Mouse (Mus musculus) kidney, adult 2 months (tissue): ENCODE data around the gene Fgf5.

ENCODE experiments used
- CTCF ChIP-seq: fragments of 200-500 bp; conservative IDR thresholded peaks from 2 replicates; pipeline ENCODE4 v1.5.1; 2011; ENCODE audit warnings: low read depth, mild to moderate bottlenecking, control low read depth, low read length, moderate library complexity, mixed read lengths; ENCODE audit not compliant: insufficient read depth, insufficient read length
- POLR2A ChIP-seq: fragments of 200-500 bp; IDR thresholded peaks from one replicate; pipeline ENCODE4 v1.6.1; 2011; ENCODE audit warnings: low read depth, low read length, control low read depth

GRCm38 (mm10) chr5:98245976-98246375 lies 8.0 kb upstream of the Fgf5 start:
- TF ChIP-seq CTCF (no peak), POLR2A (no peak)
